Mouse (Mus musculus) heart, embryonic 14.5 days (tissue): ENCODE measurements around the gene Ptpn21. TPM values are rescaled to one million over a fixed set of nuclear protein-coding genes. Genes with fewer than 3 reads are reported as not detected.

Source experiments
- ATAC-seq: fragments of 200-750 bp; cut with Nextera tagmentation; 2 replicates; pipeline ENCODE4 v1.8.0; 2017; ENCODE audit warnings: low read depth, moderate TSS enrichment; ENCODE audit not compliant: insufficient number of reproducible peaks, insufficient read depth, low FRiP score
- H3K27ac ChIP-seq, 2 experiments: fragments of 200-500 bp in 1 of 2; fragments of 300-500 bp in 1 of 2; sonication (generic) in 1 of 2; replicated peaks in 1 of 2; 2 replicates each; pipeline ENCODE4 v1.5.1; 2012 to 2014; ENCODE audit warnings: low read depth in 2 of 2, low read length in 2 of 2, control low read depth in 1 of 2, mild to moderate bottlenecking in 1 of 2, mixed read lengths in 1 of 2; ENCODE audit not compliant: control insufficient read depth in 1 of 2, insufficient read depth in 1 of 2
- H3K27me3 ChIP-seq: fragments of 300-500 bp; sonication (generic); 2 replicates; pipeline ENCODE4 v1.6.1; 2014; ENCODE audit warnings: mild to moderate bottlenecking, low read length, control low read depth; ENCODE audit not compliant: control insufficient read depth, insufficient read depth
- H3K36me3 ChIP-seq: fragments of 300-500 bp; sonication (generic); 2 replicates; pipeline ENCODE4 v1.6.1; 2014; ENCODE audit warnings: mild to moderate bottlenecking, control low read depth, low read length, mixed read lengths; ENCODE audit not compliant: control insufficient read depth, insufficient read depth
- H3K4me1 ChIP-seq, 2 experiments: fragments of 200-500 bp in 1 of 2; fragments of 300-500 bp in 1 of 2; sonication (generic) in 1 of 2; 2 replicates each; pipeline ENCODE4 v1.6.1; 2012 to 2014; ENCODE audit warnings: low read length in 2 of 2, control low read depth in 1 of 2, mixed read lengths in 1 of 2; ENCODE audit not compliant: control insufficient read depth in 2 of 2, insufficient read depth in 2 of 2
- H3K4me2 ChIP-seq: fragments of 300-500 bp; sonication (generic); 2 replicates; pipeline ENCODE4 v1.6.1; 2014; ENCODE audit warnings: mild to moderate bottlenecking, low read length
- H3K4me3 ChIP-seq, 2 experiments: fragments of 200-500 bp in 1 of 2; fragments of 300-500 bp in 1 of 2; sonication (generic) in 1 of 2; 2 replicates each; pipeline ENCODE4 v1.5.1; 2012 to 2014; ENCODE audit warnings: low read length in 2 of 2, mild to moderate bottlenecking in 2 of 2, control low read depth in 1 of 2, low read depth in 1 of 2, moderate library complexity in 1 of 2; ENCODE audit not compliant: control insufficient read depth in 1 of 2, insufficient read depth in 1 of 2
- H3K9ac ChIP-seq: fragments of 300-500 bp; sonication (generic); 2 replicates; pipeline ENCODE4 v1.6.1; 2014; ENCODE audit warnings: mild to moderate bottlenecking, low read length
- H3K9me3 ChIP-seq: fragments of 300-500 bp; sonication (generic); 2 replicates; pipeline ENCODE4 v1.6.1; 2016; ENCODE audit warnings: low read length, control low read depth; ENCODE audit not compliant: control insufficient read depth
- WGBS: fragments of 180-500 bp; shearing (Covaris S2); extraction: QIAGEN DNeasy Blood & Tissue Kit; methylation state at CpG from one replicate; pipeline ENCODE4 v1.1.7; 2014; 5-methylcytosine and 5-hydroxymethylcytosine counted together
- polyA plus RNA-seq: library from polyadenylated mRNA; unstranded; fragments of >200 nt; fragmentation: Nextera tagmentation; extraction: Ambion mirVana; gene quantifications from 2 replicates; pipeline ENCODE4 v1.2.1, GENCODE M21; 2014

Ptpn21 gene
- polyA plus RNA-seq, 1 experiment from 2014 or later, result 14.4 TPM

DNA sequence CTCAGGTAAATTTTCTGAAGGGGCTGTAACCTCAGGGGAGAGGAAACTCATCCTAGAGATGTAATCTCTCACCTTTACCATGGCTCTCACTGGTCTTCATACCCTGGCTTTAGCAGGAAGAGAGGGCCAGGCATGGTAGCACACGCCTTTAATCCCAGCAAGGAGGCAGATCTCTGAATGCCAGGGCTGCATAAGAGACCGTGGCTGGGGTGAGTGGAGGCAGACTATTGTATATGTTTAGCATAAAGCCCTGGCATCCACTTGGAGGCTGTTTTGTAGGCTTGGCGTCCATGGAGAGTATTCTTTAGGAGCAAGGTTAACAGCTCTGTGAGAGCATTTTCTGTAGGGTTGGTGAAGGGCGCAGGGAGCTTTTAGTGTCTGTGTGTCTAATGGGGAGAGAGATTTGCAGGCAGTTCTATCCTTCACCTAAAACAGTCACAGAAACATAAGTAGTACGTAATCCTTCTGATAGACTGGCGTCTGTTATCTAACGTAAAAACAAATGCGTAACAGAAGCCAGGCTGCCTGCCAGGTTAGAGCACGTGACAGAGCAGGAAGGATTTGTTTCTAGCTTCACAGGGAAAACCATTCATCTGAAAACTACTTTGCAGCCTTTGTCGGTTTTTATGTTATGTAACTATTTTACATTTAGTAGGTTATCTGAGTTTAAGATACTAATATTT lies 68.9 kb downstream of the Ptpn21 start:
- H3K4me2 ChIP-seq, result peak overlapping the region; percentile 50
- H3K27me3 ChIP-seq, result no peaks in the 10 kb centered on the region
- peak overlapping the region; percentile 59 for H3K9ac ChIP-seq
- H3K4me1 ChIP-seq, result peaks cover 15 to 24% of the 10 kb centered on the region in 2 experiments
- peaks cover 8% of the 10 kb centered on the region; the same call in 1 of the 2 replicates for H3K36me3 ChIP-seq
- 14% methylated on average over 10 of the region's 10 CpGs for WGBS
- ATAC-seq, result peak; percentile 73
- H3K4me3 ChIP-seq, result no peak overlapping the region
- no peaks in the 10 kb centered on the region for H3K9me3 ChIP-seq
- H3K27ac ChIP-seq, result peak overlapping the region; percentile 85 to 88

DNA sequence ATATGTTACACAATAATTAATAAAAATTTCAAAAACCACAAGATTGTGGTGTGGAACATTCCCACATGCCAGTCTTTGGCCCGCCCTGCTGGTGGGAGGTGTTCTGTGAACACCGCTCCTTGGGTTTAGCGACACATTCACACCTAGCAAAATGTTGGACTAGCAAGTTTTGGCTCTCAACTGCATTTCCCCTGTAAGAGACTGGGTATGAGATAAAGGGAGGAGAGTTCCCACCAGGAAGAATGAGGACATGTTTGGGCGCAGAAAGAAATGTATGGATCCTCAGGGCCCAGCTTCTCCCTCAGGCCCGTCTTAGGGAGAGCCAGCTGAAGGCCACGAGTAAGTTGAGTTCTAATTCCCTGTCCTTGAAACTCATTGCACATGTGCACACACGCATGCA lies 74.6 kb downstream of the Ptpn21 start:
- Histone ChIP-seq H3K4me3 (no peak overlapping the region), H3K27me3 (no peaks in the 10 kb centered on the region)
- ATAC-seq, result no peak

GRCm38 (mm10) chr12:98656873-98657272 lies 80.3 kb downstream of the Ptpn21 start:
- Histone ChIP-seq H3K9ac (no peak overlapping the region), H3K36me3 (peaks cover 18% of the 10 kb centered on the region), H3K4me1 (no peaks in the 10 kb centered on the region), H3K4me3 (no peak overlapping the region), H3K4me2 (no peak overlapping the region), H3K27me3 (no peaks in the 10 kb centered on the region), H3K27ac (no peak overlapping the region), H3K9me3 (no peaks in the 10 kb centered on the region)
- whole genome bisulfite sequencing, result 74% methylated on average over 2 of the region's 2 CpGs
- no peak for ATAC-seq

More for the DNA sequence above, 74.6 kb downstream of the Ptpn21 start:
- H3K9me3 ChIP-seq, result no peaks in the 10 kb centered on the region
- 0 out of 4 replicates have a peak, but pooled peaks cover 0 to under 1% of the 10 kb centered on the region in 2 experiments for H3K4me1 ChIP-seq
- no peak overlapping the region for H3K27ac ChIP-seq
- WGBS, result 93% methylated on average over 7 of the region's 7 CpGs
- H3K4me2 ChIP-seq, result no peak overlapping the region
- peaks cover 39% of the 10 kb centered on the region for H3K36me3 ChIP-seq
- no peak overlapping the region for H3K9ac ChIP-seq

- Histone ChIP-seq H3K27me3 (no peaks in the 10 kb centered on the region), H3K9me3 (no peaks in the 10 kb centered on the region), H3K4me3 (no peak overlapping the region), H3K27ac (no peak overlapping the region), H3K9ac (no peak overlapping the region), H3K4me2 (no peak overlapping the region), H3K4me1 (no peaks in the 10 kb centered on the region), H3K36me3 (peaks cover 8% of the 10 kb centered on the region; the same call in 1 of the 2 replicates)
- ATAC-seq, result no peak
These were observed 92.4 kb downstream of the Ptpn21 start for GRCm38 (mm10) chr12:98644852-98645251.

GRCm38 (mm10) chr12:98628260-98628970 lies 108.8 kb downstream of the Ptpn21 start:
- no peaks in the 10 kb centered on the region for H3K27me3 ChIP-seq
- 2% methylated on average over 16 of the region's 16 CpGs for WGBS
- peak overlapping the region; percentile 84 to 99 for H3K4me3 ChIP-seq
- H3K27ac ChIP-seq, result peak overlapping the region; percentile 45 to 55; a peak in 3 of 4 replicates
- H3K4me1 ChIP-seq, result peaks cover 0 to 7% of the 10 kb centered on the region in 2 experiments; a peak in 2 of 4 replicates
- H3K4me2 ChIP-seq, result peak overlapping the region; percentile 78
- peak overlapping the region; percentile 80 for H3K9ac ChIP-seq
- no peaks in the 10 kb centered on the region; the same call in 1 of the 2 replicates for H3K9me3 ChIP-seq
- peak; percentile 79 for ATAC-seq
- peaks cover 13% of the 10 kb centered on the region; the same call in 1 of the 2 replicates for H3K36me3 ChIP-seq

GRCm38 (mm10) chr12:98627392-98628259 lies 109.6 kb downstream of the Ptpn21 start, which contains the start of gene Spata7:
Gene Spata7, plus strand, starts transcription at chr12:98628157.
- 2% methylated on average over 32 of the region's 32 CpGs for WGBS

More at GRCm38 (mm10) chr12:98627392-98628259, 109.6 kb downstream of the Ptpn21 start, which contains the start of gene Spata7:
- peaks cover 0 to 7% of the 10 kb centered on the region in 2 experiments; a peak in 2 of 4 replicates for H3K4me1 ChIP-seq
- H3K4me3 ChIP-seq, result peak within 1 kb of the TSS; percentile 84 to 99
- peak; percentile 92 for ATAC-seq
- no peaks in the 10 kb centered on the region; the same call in 1 of the 2 replicates for H3K9me3 ChIP-seq
- H3K27me3 ChIP-seq, result no peaks in the 10 kb centered on the region
- H3K27ac ChIP-seq, result peak within 1 kb of the TSS; percentile 45 to 55; a peak in 3 of 4 replicates
- H3K9ac ChIP-seq, result peak within 1 kb of the TSS; percentile 80
- H3K4me2 ChIP-seq, result peak within 1 kb of the TSS; percentile 78
- peaks cover 7% of the 10 kb centered on the region; the same call in 1 of the 2 replicates for H3K36me3 ChIP-seq
